ENCODE assay signal across 8 mouse cellular contexts in genomic region chrX:106920175-106920827, GRCm38 (mm10). TPM values are rescaled to one million over a fixed set of nuclear protein-coding genes. Genes with fewer than 3 reads are reported as not detected.
DNase-seq lines count a peak whose midpoint lies in the region; ATAC-seq lines count a peak whose summit lies in the region.

TSS of gene Lpar4 (plus strand) at chrX:106920625.

- H3K4me1 ChIP-seq in embryonic facial prominence, embryonic 15.5 days, result no peaks in the 10 kb centered on the region
- H3K4me1 ChIP-seq in heart, embryonic 16.5 days (ENCODE audit: control insufficient read depth, insufficient read depth, low read length), result no peaks in the 10 kb centered on the region
- H3K4me1 ChIP-seq in stomach, embryonic 14.5 days (ENCODE audit: control insufficient read depth, insufficient read depth, low read length), result no peaks in the 10 kb centered on the region

- 16% methylated on average over 11 of the region's 11 CpGs for WGBS in embryonic facial prominence, embryonic 15.5 days
- WGBS in heart, embryonic 16.5 days, result 17% methylated on average over 11 of the region's 11 CpGs
- 14% methylated on average over 11 of the region's 11 CpGs for WGBS in stomach, embryonic 14.5 days

- H3K4me3 ChIP-seq in embryonic facial prominence, embryonic 15.5 days (replicated peaks), result peak within 1 kb of the TSS; percentile 47
- H3K4me3 ChIP-seq in heart, embryonic 16.5 days (ENCODE audit: low read length), result peak within 1 kb of the TSS; percentile 50
- peak within 1 kb of the TSS; percentile 35 for H3K4me3 ChIP-seq in stomach, embryonic 14.5 days (ENCODE audit: low read depth, low read length)

- 0 out of 2 replicates have a peak, but pooled peaks have one; percentile 54 for ATAC-seq in embryonic facial prominence, embryonic 15.5 days (ENCODE audit: insufficient number of reproducible peaks, low FRiP score, low TSS enrichment, low read depth)
- 0 out of 2 replicates have a peak, but pooled peaks have one; percentile 52 for ATAC-seq in heart, embryonic 16.5 days (replicated peaks; ENCODE audit: extremely low read depth, insufficient read depth, low FRiP score)
- peak; percentile 81; the same call in 1 of the 2 replicates for ATAC-seq in stomach, embryonic 14.5 days (ENCODE audit: insufficient number of reproducible peaks, insufficient read depth, low FRiP score, low read depth)

- DNase-seq in urinary bladder, postnatal 36 days (ENCODE audit: low spot score in 2 of 2), result peak; percentile 1 to 9
- DNase-seq in urinary bladder, adult 18-20 months (ENCODE audit: low spot score in 2 of 2), result no peak
- DNase-seq in kidney, postnatal 25 days, result peak; percentile 19 to 49
- peak; percentile 37 to 53 for DNase-seq in lung, postnatal 4 days
- DNase-seq in B cell, adult 2 months, result no peak

- H3K4me2 ChIP-seq in embryonic facial prominence, embryonic 15.5 days (replicated peaks), result peak within 1 kb of the TSS; percentile 36
- H3K4me2 ChIP-seq in heart, embryonic 16.5 days (ENCODE audit: low read depth, low read length), result peak within 1 kb of the TSS; percentile 44
- peak within 1 kb of the TSS; percentile 30 for H3K4me2 ChIP-seq in stomach, embryonic 14.5 days (replicated peaks; ENCODE audit: low read depth, low read length)

- H3K27ac ChIP-seq in embryonic facial prominence, embryonic 15.5 days (replicated peaks), result peak within 1 kb of the TSS; percentile 83
- peak within 1 kb of the TSS; percentile 30 for H3K27ac ChIP-seq in heart, embryonic 16.5 days (ENCODE audit: low read length)
- peak within 1 kb of the TSS; percentile 58 for H3K27ac ChIP-seq in stomach, embryonic 14.5 days (ENCODE audit: low read length)

- H3K9ac ChIP-seq in embryonic facial prominence, embryonic 15.5 days, result peak within 1 kb of the TSS; percentile 12; the same call in 1 of the 2 replicates
- H3K9ac ChIP-seq in heart, embryonic 16.5 days (ENCODE audit: low read length), result peak within 1 kb of the TSS; percentile 51
- 0 out of 2 replicates have a peak within 1 kb of the TSS, but pooled peaks have one; percentile 36 for H3K9ac ChIP-seq in stomach, embryonic 14.5 days (replicated peaks; ENCODE audit: low read depth, low read length)

- no peaks in the 10 kb centered on the region for H3K36me3 ChIP-seq in embryonic facial prominence, embryonic 15.5 days
- H3K36me3 ChIP-seq in heart, embryonic 16.5 days (ENCODE audit: control insufficient read depth, insufficient read depth), result no peaks in the 10 kb centered on the region
- H3K36me3 ChIP-seq in stomach, embryonic 14.5 days (ENCODE audit: control insufficient read depth, insufficient read depth, low read length), result no peaks in the 10 kb centered on the region

- H3K9me3 ChIP-seq in embryonic facial prominence, embryonic 15.5 days (replicated peaks), result no peaks in the 10 kb centered on the region
- no peaks in the 10 kb centered on the region for H3K9me3 ChIP-seq in heart, embryonic 16.5 days (replicated peaks; ENCODE audit: control insufficient read depth, low read length)
- no peaks in the 10 kb centered on the region for H3K9me3 ChIP-seq in stomach, embryonic 14.5 days (ENCODE audit: control insufficient read depth, low read depth, low read length)

- no peaks in the 10 kb centered on the region for H3K27me3 ChIP-seq in embryonic facial prominence, embryonic 15.5 days
- H3K27me3 ChIP-seq in heart, embryonic 16.5 days (ENCODE audit: control insufficient read depth, insufficient read depth, low read length), result no peaks in the 10 kb centered on the region
- H3K27me3 ChIP-seq in stomach, embryonic 14.5 days (ENCODE audit: control insufficient read depth, insufficient read depth, low read length), result no peaks in the 10 kb centered on the region

RNA-seq across cellular contexts. Expression of gene Lpar4, which starts in this region (rescaled TPM):
- polyA plus RNA-seq in embryonic facial prominence, embryonic 15.5 days (2015; fragmentation: Nextera tagmentation; extraction: Ambion mirVana), result 28.0 and 29.9 TPM in 2 replicates
- 10.5 and 11.7 TPM in 2 replicates for polyA plus RNA-seq in heart, embryonic 16.5 days (2015; fragmentation: Nextera tagmentation; extraction: Ambion mirVana)
- 24.2 and 27.8 TPM in 2 replicates for polyA plus RNA-seq in stomach, embryonic 14.5 days (2014; fragmentation: Nextera tagmentation; extraction: Ambion mirVana)

Comparison
In these comparisons a context has a peak if more than half of its experiments do, and no peak if none do; other contexts are left out.
1. DNase-seq: peak in urinary bladder, postnatal 36 days (2 of 2), kidney, postnatal 25 days (2 of 2) and lung, postnatal 4 days (2 of 2); none in urinary bladder, adult 18-20 months (0 of 2) and B cell, adult 2 months (0 of 2).
2. H3K27ac ChIP-seq: peak in every context shown above with its lines; median percentile 83 in embryonic facial prominence, embryonic 15.5 days; 58 in stomach, embryonic 14.5 days; 30 in heart, embryonic 16.5 days.
3. Peak in every context shown above with its lines, with median percentiles within 50 percentile points of each other: ATAC-seq, H3K4me2 ChIP-seq, H3K4me3 ChIP-seq and H3K9ac ChIP-seq.